Comparison of ENCODE assay signal across 25 mouse cellular contexts in the genomic region with DNA sequence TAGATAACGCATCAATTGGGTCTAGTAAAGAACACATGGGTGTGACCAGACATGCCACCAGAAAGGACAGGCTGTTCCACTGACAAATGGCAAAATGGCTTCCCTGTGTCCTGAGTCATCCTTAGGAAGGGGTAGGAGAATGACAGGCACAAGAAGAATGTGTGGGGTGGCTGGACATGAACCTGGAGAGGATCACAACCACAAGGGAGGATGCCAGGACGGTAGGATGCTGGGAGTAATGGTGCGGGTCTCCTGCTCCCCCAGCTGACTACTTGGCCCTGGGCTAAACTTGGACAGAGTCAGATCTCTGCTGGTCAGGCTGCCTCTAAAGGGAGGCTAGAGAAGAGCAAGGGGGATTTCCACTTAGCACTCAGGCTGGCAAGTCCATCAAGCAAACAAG. TPM values are rescaled to one million over a fixed set of nuclear protein-coding genes. Genes with fewer than 3 reads are reported as not detected.
DNase-seq lines count a peak whose midpoint lies in the region.
"Had no signal": no experiment of that assay in that cellular context is flagged by ENCODE, and none has a peak within 500 bp of the region (broad histone marks: within the 10 kb centered on the region; RNA-seq: fewer than 3 reads in every experiment).

No protein-coding gene starts in this region.

- H3K27ac ChIP-seq in brown adipose tissue, adult 24 weeks (replicated peaks; ENCODE audit: low read depth, low read length) = peak overlapping the region; percentile 96
- H3K27ac ChIP-seq: forebrain, embryonic 13.5 days; hindbrain, embryonic 15.5 days; limb, embryonic 15.5 days; liver, embryonic 15.5 days; lung, embryonic 15.5 days; macrophage; midbrain, embryonic 12.5 days had no signal

- H3K4me1 ChIP-seq in brown adipose tissue, adult 24 weeks (ENCODE audit: control insufficient read depth, insufficient read depth, insufficient read length, low read length) = peaks cover 14% of the 10 kb centered on the region
- H3K4me1 ChIP-seq: forebrain, embryonic 13.5 days; hindbrain, embryonic 15.5 days; midbrain, embryonic 12.5 days had no signal

- DNase-seq in heart, adult 11 months = peak; percentile 91
- no peak for DNase-seq in heart, adult 8-10 months (ENCODE audit: low spot score)
- peak; percentile 15 for DNase-seq in urinary bladder, adult 2 months (ENCODE audit: low spot score)
- no peak for DNase-seq in urinary bladder, postnatal 10 days (ENCODE audit: low spot score)
- DNase-seq in ovary, adult 18-20 months (ENCODE audit: low spot score) = no peak
- DNase-seq in left cerebral cortex, postnatal 36 days (ENCODE audit: low spot score in 2 of 2) = no peak
- DNase-seq: adrenal gland, adult 2 months; cerebellum, adult 2 months; cerebellum, postnatal 36 days; embryo, embryonic 11 days; gastrocnemius, postnatal 14 days; heart, postnatal 36 days; kidney, adult 2 months; kidney, postnatal 14 days; right cerebral cortex, postnatal 14 days; spleen, adult 18-20 months had no signal

- no peak overlapping the region for H3K4me3 ChIP-seq in brown adipose tissue, adult 24 weeks (ENCODE audit: insufficient read depth, low read depth, low read length)
- H3K4me3 ChIP-seq: forebrain, embryonic 13.5 days; heart, embryonic 15.5 days; hindbrain, embryonic 15.5 days; limb, embryonic 15.5 days; liver, embryonic 15.5 days; lung, embryonic 15.5 days; midbrain, embryonic 12.5 days had no signal

- intact Hi-C loops in left cerebral cortex, postnatal 36 days (cut with DNase I) = no loop called here

RNA-seq across cellular contexts. Expression of a gene that starts 8.1 kb away (rescaled TPM):
- total RNA-seq in heart, adult 8-10 months (2022) = 10 to 100 TPM; 23.5 to 25.4 (median 24.4) TPM
- polyA plus RNA-seq in urinary bladder, adult 2 months (2012; rRNA removed) = 67.9 and 84.3 TPM in 2 replicates
- polyA plus RNA-seq in brown adipose tissue, adult 24 weeks (2012; ENCODE audit: insufficient read depth, insufficient read length, missing spikeins) = 90.6 and 103 TPM in 2 replicates
- total RNA-seq in left cerebral cortex, postnatal 36 days (2021) = 10 to 100 TPM; 23.9 to 28.3 TPM

Comparison
In these comparisons a context has a peak if more than half of its experiments do, and no peak if none do; other contexts are left out.
1. DNase-seq: peak in heart, adult 11 months (single experiment) and urinary bladder, adult 2 months (single experiment); none in heart, adult 8-10 months (single experiment), urinary bladder, postnatal 10 days (single experiment), ovary, adult 18-20 months (single experiment) and left cerebral cortex, postnatal 36 days (0 of 2).